Mouse (Mus musculus) thymus, postnatal 36 days (tissue): ENCODE measurements around the gene Dgkb.

Source experiments
- DNase-seq, 2 experiments: peaks; one replicate each; pipeline ENCODE4 v3.0.0; 2022; ENCODE audit warnings: mixed read lengths in 2 of 2

Dgkb gene

DNA sequence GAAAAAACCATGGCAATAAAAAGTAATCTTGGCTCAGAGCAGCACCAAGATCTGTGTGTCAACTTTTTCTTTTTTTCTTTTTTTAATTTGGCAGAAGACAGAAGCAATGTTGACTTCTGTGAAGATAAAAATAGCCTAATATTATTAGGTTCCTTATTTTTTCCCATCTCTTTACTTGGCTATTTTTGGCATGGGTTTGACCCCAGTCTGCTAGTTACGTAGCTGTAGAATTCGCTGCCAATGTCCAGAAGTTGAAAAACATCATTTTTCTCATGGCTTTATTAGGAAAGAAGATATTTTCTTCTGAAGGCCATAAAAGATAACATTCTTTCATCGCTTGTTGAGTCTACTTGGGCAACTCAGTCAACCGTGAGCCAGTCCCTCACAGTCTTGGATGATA, 200.1 kb downstream of the Dgkb start:
- DNase-seq, result no peak

DNA sequence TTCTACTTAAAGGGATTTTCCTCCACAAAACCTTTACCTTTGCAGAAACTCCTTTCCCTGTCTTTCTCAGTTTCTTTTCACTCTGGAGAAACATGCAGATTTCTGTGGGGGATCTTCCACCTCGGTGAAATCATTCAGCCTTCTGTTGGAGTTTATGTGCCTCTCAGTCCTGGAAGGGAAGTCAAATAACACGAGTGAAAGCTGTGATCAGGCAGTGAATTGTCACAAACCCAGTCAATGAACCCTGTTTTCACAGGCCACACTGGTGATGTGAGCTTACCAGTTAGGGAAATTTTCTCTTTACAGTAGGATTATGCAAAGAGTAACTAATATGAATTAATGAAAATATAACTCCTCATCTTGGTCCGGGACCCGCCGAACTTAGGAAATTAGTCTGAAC, 229.7 kb downstream of the Dgkb start:
- no peak for DNase-seq

DNA sequence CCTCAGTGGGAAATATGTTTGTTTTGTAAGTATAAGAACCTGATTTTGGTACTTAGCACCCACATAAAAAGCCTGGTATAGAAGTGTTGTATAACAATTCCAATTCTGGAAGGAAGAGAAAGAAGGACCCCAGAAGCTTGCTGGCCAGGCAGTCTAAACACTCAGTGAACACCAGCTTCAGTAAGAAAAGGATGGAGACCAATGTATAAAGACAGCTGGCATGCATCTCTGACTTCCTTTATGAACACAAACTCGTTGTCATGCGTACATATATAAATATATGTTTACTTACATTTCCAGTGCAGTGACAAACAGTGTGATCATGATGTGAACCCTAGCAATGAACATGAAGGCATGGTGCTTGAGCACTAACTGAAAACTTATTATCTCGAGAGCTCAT, 270.7 kb downstream of the Dgkb start:
- DNase-seq, result no peak

DNA sequence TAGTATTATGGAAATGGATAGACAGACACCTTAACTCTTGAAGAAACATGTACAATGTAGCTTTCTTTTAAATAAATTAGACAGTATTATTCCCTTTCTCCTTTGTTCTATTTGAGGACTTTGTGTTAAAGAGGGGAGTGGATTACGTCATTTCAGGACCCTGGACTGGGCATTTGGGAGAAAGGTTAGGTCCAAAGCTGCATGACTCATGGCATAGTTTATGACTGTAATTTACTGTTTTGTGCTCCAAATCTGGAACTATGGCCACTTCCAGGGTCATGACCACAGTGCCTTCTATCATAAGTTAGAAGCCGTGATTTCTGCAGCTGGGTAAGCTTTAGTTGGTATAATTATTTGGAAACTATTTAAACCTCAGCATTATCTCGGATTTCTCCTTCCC, 294.4 kb downstream of the Dgkb start:
- no peak for DNase-seq

DNA sequence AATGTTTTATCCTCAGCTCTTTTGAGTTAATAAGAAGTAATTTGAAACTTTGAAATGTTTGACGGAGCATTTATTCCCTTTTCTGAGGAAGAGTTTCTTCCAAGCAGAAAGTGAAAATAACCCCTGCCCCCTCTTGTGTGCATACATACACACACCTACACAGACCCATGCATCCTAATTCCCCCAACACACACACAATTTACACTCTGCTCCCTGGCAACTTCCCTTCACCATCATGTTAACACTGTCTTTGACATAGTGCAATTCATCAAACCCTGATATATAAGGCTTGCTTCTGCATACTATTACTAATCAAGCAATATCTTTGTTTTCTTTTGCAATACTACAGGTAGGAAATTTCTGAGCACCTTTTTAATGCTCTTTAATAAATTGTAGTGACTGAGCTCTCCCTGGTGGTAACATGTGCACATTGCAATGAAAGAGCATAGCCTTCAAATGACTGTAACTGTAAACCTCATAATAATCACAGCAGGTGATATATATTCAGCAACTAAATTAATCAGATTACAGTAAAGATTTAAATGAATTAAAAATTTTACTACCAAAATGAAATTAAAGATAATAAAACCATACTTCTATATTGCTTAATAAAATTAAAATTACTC, 297.6 kb downstream of the Dgkb start:
- DNase-seq, result no peak

DNA sequence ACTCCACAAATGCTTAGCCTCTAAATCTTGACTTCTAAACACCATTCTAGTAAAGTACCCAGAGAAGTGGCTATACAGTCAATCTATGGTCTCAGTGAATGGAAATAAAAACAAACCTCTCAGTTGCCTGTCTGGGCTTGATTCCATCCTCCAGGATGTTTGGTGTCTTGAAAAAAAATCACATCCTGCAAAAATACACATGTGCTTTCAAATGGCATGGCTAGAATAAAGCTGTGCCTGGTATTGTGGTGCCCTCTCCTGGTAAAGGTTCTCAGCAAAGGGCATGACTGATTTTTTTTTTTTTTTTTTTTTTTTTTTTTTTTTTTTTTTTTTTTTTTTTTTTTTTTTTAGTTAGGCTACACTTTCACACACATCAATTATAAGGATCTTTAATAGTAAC, 306.0 kb downstream of the Dgkb start:
- DNase-seq, result no peak

GRCm38 (mm10) chr12:38125297-38125696, 307.8 kb downstream of the Dgkb start:
- DNase-seq, result no peak

DNA sequence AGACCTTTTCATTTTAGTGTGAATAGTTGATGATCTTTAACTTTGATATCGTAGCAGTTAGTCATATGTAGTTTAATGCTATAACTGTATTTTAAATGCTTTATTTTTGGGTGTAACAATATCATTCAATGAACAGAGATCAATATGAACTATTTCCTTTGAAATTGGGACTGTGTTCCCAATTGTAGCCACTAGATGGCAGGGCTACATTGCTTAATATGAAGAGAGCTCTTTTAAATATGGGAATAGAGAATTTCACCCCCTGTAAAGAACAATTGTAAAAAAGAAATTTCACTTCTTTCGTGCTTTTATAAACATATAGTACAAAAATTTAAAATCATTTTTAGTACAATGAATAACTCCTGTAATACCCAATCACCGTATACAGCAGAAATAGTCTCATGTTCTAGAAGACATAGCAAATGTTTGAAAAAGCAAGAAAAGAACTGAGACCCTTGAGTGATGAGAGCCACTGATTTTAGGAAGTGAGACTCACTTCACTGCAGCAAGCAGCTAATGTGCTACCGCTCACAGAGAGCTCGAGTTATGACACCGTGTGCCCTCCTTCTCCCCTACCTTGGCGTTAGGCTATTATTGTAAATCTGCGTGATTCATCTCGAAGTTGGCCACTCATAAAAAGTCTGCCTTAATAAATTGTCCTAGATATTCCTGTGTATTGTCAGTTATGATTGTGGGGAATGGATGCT, 312.8 kb downstream of the Dgkb start:
- no peak for DNase-seq

GRCm38 (mm10) chr12:38136379-38136778, 318.9 kb downstream of the Dgkb start:
- DNase-seq, result no peak

GRCm38 (mm10) chr12:38140039-38140438, 322.5 kb downstream of the Dgkb start:
- no peak for DNase-seq

DNA sequence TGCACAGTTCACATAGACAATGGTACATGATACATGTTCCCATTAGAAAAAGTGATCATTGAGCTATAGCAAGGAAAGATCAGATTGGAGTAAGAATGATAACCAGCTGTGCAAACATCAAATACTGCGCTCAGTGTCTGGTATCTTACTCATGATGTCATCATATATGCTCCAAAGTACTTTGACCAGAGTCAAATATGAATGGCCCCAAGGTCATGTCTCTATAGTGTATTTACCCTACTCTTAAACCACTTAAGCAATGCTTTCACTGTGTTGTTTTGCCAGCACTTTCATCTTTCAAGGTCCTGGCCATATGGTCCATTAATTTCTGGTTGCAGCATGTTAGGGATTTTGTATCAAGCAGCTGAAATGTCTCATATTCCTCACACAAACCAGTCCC, 415.1 kb downstream of the Dgkb start:
- DNase-seq, result no peak

DNA sequence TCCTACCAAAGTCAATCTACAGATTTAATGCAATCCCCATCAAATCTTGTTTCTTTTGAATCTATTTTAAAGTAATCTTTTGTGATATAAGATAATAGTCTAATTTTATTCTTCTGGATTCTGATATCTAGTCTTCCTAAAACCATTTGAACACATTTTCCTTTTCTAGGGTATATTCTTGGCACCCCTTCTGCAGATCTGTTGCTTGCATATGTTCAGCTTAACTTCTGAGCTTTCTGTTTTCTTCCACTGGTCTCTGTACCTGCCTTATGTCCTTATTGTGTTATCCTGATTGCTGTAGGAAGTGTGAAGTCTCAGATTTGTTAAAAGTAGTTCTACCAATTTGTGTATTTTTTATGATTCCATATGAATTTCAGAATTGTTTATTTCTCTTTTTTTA, 451.3 kb downstream of the Dgkb start:
- DNase-seq, result no peak

GRCm38 (mm10) chr12:38301497-38301896, 484.0 kb downstream of the Dgkb start:
- DNase-seq, result no peak

GRCm38 (mm10) chr12:38303841-38304240, 486.3 kb downstream of the Dgkb start:
- DNase-seq, result no peak

- no peak for DNase-seq
These were observed 486.7 kb downstream of the Dgkb start for GRCm38 (mm10) chr12:38304245-38304644.

- DNase-seq, result no peak
These were observed 492.4 kb downstream of the Dgkb start for GRCm38 (mm10) chr12:38309885-38310284.

GRCm38 (mm10) chr12:38327729-38328271, 510.3 kb downstream of the Dgkb start:
- no peak for DNase-seq

GRCm38 (mm10) chr12:38328779-38329178, 511.3 kb downstream of the Dgkb start:
- no peak for DNase-seq

DNA sequence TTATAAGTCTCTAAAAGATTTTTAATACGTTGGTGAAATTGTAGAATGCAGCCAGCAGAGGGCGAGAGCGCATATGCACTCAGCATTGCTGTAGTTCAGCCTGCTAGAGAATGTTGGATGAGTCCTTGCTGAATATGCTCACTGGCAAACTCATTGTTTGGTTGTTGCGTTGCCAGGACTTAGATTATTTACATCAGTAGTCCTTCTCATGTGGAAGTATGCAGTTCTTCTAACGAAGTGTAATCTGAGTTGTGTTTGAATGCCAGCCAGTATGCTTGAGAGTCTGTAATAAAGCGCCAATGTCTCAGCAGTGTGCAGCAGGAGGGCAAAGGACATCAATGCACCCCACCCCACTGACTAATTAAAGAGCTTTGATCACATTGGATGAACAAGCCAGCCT, 525.1 kb downstream of the Dgkb start:
- DNase-seq, result peak; percentile 3 to 8

DNA sequence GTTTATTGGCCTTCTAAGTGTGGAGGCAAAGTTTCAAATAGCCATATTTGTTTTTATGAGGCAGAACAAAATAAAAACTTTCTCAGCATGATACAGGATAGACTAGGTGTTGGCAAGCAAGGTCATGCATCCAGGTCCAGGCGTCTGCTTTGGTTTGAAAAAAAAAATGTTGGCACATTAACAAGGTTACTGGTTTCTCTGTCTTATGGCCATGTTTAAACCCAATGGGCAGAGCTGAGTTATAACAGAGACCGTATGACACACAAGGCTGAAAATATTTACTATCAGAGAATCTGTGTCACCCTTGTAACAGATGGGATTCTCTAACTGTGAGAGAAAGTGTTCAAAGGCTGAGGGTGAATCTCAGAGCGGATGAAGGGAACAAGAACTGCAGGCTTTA, 535.0 kb downstream of the Dgkb start:
- DNase-seq, result no peak

DNA sequence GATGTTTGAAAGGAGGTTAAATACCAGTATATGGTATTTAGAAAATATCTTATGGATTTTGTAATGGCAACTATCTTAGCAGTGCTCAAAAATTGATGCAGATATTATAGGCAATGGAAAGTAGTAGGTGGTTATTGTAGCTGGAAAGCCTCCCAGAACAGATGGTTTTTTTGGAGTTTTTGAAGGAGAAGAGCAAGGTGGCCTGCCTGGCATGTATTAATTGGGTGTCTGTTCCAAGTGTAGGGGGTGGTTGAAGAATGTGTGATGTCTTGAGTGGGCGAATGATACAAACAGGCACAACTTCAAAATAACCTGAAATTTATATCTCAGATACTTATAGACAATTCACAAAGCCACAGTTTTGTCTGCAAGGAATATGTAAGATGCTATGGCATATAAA, 538.9 kb downstream of the Dgkb start:
- DNase-seq, result no peak

GRCm38 (mm10) chr12:38361491-38361890, 544.0 kb downstream of the Dgkb start:
- DNase-seq, result no peak

- no peak for DNase-seq
These were observed 554.1 kb downstream of the Dgkb start for GRCm38 (mm10) chr12:38371597-38371996.

DNA sequence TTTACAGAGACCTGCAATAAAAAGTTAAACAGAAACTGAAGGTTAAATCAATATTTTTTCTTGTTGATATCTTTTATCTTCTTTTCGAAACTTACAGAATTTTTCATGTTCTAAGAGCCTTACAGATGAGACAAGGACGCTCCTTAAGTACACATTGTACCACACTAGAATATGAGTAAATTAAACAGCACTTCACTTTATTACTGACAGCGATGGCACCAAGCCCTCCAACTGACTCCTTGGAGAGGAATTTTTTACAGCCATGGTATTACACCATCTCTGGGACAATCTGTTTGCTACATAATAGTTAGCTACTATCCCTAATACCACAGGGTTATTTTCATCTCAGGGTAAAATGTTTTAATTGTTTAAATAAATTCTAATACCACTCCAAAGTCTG, 556.6 kb downstream of the Dgkb start:
- no peak for DNase-seq

GRCm38 (mm10) chr12:38385942-38386341, 568.4 kb downstream of the Dgkb start:
- DNase-seq, result no peak
